Mouse (Mus musculus): ENCODE data around the gene Ypel3. TPM values are rescaled to one million over a fixed set of nuclear protein-coding genes. Genes with fewer than 3 reads are reported as not detected.

Ypel3 gene
- total RNA-seq, 1 experiment, result 19.4 TPM

- TF ChIP-seq ZNF384 (IDR thresholded peaks at IDR 0.05; ENCODE audit: low read depth, low read length) (no peak), ZC3H11A (IDR thresholded peaks at IDR 0.05; ENCODE audit: borderline replicate concordance, low read depth, low read length) (no peak), MAFK (IDR thresholded peaks at IDR 0.05; ENCODE audit: insufficient read depth, low read depth, low read length) (no peak), CHD2 (IDR thresholded peaks at IDR 0.05; ENCODE audit: low read depth, low read length) (no peak), HCFC1 (IDR thresholded peaks at IDR 0.05; ENCODE audit: borderline replicate concordance, insufficient read depth, low read length) (no peak)
- peaks cover 50% of the 10 kb centered on the region for H3K36me3 ChIP-seq (ENCODE audit: control insufficient read depth, insufficient read depth, low read length, poor library complexity, severe bottlenecking)
- in situ Hi-C loops (cut with MboI; ENCODE audit: low sequenced_read_pairs in 2 of 2, unreplicated experiment in 2 of 2), result no loop called here
Observed at GRCm38 (mm10) chr7:126793456-126794270, 16.9 kb downstream of the Ypel3 start.

DNA sequence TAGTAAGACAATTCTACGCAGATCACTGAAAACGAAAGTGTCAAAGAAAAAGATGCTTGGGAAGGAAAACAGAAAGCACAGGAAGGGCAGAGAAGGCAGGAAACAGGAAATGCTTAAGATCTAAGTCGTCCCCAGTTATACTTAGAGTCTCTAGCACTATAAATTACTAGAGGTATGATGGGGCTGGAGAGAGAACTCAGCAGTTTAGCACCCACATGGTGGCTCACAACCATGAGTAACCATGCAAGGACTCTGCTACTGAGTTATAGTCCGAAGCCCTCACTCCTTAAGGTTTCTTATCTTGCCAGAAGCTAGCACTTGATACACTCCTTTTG lies 17.5 kb downstream of the Ypel3 start:
- in situ Hi-C loops (cut with MboI; ENCODE audit: low sequenced_read_pairs in 2 of 2, unreplicated experiment in 2 of 2), result no loop called here
- no peak overlapping the region for H3K4me3 ChIP-seq (ENCODE audit: insufficient read depth in 1 of 2, low read depth in 1 of 2, low read length in 2 of 2, poor library complexity in 1 of 2, severe bottlenecking in 1 of 2)
- H3K9me3 ChIP-seq (ENCODE audit: control insufficient read depth, insufficient read depth, low read depth, low read length), result no peaks in the 10 kb centered on the region
- no peak overlapping the region for H3K9ac ChIP-seq (ENCODE audit: insufficient read depth, low read depth, low read length, poor library complexity, severe bottlenecking)
- H3K36me3 ChIP-seq (ENCODE audit: control insufficient read depth, insufficient read depth, low read length, poor library complexity, severe bottlenecking), result peaks cover 44% of the 10 kb centered on the region
- no peak for TF ChIP-seq MAFK (IDR thresholded peaks at IDR 0.05; ENCODE audit: insufficient read depth, low read depth, low read length)
- TF ChIP-seq ZNF384 (IDR thresholded peaks at IDR 0.05; ENCODE audit: low read depth, low read length), result no peak
- no peak for TF ChIP-seq CHD2 (IDR thresholded peaks at IDR 0.05; ENCODE audit: low read depth, low read length)
- no peak for TF ChIP-seq HCFC1 (IDR thresholded peaks at IDR 0.05; ENCODE audit: borderline replicate concordance, insufficient read depth, low read length)
- no peak for TF ChIP-seq ZC3H11A (IDR thresholded peaks at IDR 0.05; ENCODE audit: borderline replicate concordance, low read depth, low read length)
- no peak for DNase-seq (ENCODE audit: low read depth, low spot score)
- H3K4me1 ChIP-seq (ENCODE audit: control insufficient read depth in 2 of 2, insufficient read depth in 2 of 2, low read length in 2 of 2, poor library complexity in 1 of 2), result peaks cover 0 to 10% of the 10 kb centered on the region in 2 experiments; a peak in 1 of 4 replicates
- no peak overlapping the region for H3K27ac ChIP-seq (ENCODE audit: insufficient read depth, low read depth, low read length, poor library complexity, severe bottlenecking)

More at GRCm38 (mm10) chr7:126793456-126794270, 16.9 kb downstream of the Ypel3 start:
- Histone ChIP-seq H3K9me3 (ENCODE audit: control insufficient read depth, insufficient read depth, low read depth, low read length) (no peaks in the 10 kb centered on the region), H3K4me1 (ENCODE audit: control insufficient read depth in 2 of 2, insufficient read depth in 2 of 2, low read length in 2 of 2, poor library complexity in 1 of 2) (peaks cover 0 to 10% of the 10 kb centered on the region in 2 experiments; a peak in 1 of 4 replicates), H3K9ac (ENCODE audit: insufficient read depth, low read depth, low read length, poor library complexity, severe bottlenecking) (no peak overlapping the region), H3K4me3 (ENCODE audit: insufficient read depth in 1 of 2, low read depth in 1 of 2, low read length in 2 of 2, poor library complexity in 1 of 2, severe bottlenecking in 1 of 2) (peak overlapping the region in 1 of 2 experiments; percentile 88; a peak in 2 of 4 replicates), H3K27ac (ENCODE audit: insufficient read depth, low read depth, low read length, poor library complexity, severe bottlenecking) (no peak overlapping the region)
- DNase-seq (ENCODE audit: low read depth, low spot score), result no peak

- in situ Hi-C loops (cut with MboI; ENCODE audit: low sequenced_read_pairs in 2 of 2, unreplicated experiment in 2 of 2), result no loop called here
- peak overlapping the region in 1 of 2 experiments; percentile 91; a peak in 2 of 4 replicates for H3K4me3 ChIP-seq (ENCODE audit: insufficient read depth in 1 of 2, low read depth in 1 of 2, low read length in 2 of 2, poor library complexity in 1 of 2, severe bottlenecking in 1 of 2)
- DNase-seq (ENCODE audit: low read depth, low spot score), result no peak
- H3K9me3 ChIP-seq (ENCODE audit: control insufficient read depth, insufficient read depth, low read depth, low read length), result no peaks in the 10 kb centered on the region
- peaks cover 34% of the 10 kb centered on the region for H3K36me3 ChIP-seq (ENCODE audit: control insufficient read depth, insufficient read depth, low read length, poor library complexity, severe bottlenecking)
- peak overlapping the region; percentile 10; the same call in 1 of the 2 replicates for H3K27ac ChIP-seq (ENCODE audit: insufficient read depth, low read depth, low read length, poor library complexity, severe bottlenecking)
- peaks cover 0 to 13% of the 10 kb centered on the region in 2 experiments; a peak in 1 of 4 replicates for H3K4me1 ChIP-seq (ENCODE audit: control insufficient read depth in 2 of 2, insufficient read depth in 2 of 2, low read length in 2 of 2, poor library complexity in 1 of 2)
- TF ChIP-seq ZC3H11A (IDR thresholded peaks at IDR 0.05; ENCODE audit: borderline replicate concordance, low read depth, low read length), result no peak
- no peak overlapping the region for H3K9ac ChIP-seq (ENCODE audit: insufficient read depth, low read depth, low read length, poor library complexity, severe bottlenecking)
Observed at GRCm38 (mm10) chr7:126795387-126796317, 18.9 kb downstream of the Ypel3 start.

DNA sequence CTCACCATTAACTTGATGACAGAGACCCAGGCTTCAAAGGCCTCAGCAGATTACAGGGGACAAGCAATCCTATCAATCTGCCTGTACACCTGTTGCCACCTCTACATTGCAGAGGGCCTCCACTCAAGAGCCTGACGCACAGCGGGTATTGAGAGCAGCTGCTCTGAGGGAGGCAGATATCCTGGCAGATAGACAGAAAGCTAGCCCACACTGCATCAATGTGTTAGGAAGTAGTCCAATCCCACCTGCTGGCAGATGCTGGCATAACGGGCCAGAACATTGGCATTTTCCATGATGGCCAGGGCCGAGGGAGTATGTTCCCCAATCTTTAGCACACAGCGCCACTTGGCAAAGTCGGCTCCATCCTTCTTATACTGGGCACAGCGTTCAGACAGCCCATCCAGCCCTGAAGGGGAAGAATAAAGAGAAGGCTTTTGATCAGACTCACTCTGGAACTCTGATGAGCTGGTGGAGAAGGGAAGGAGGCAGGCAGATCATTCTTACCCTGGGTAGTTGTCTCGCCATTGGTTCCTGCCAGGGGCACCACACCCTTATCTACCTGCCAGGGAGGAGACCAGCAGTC lies 19.7 kb downstream of the Ypel3 start:
- H3K4me1 ChIP-seq (ENCODE audit: control insufficient read depth in 2 of 2, insufficient read depth in 2 of 2, low read length in 2 of 2, poor library complexity in 1 of 2), result peaks cover 0 to 13% of the 10 kb centered on the region in 2 experiments; a peak in 1 of 4 replicates
- in situ Hi-C loops (cut with MboI; ENCODE audit: low sequenced_read_pairs in 2 of 2, unreplicated experiment in 2 of 2), result no loop called here
- peaks cover 34% of the 10 kb centered on the region for H3K36me3 ChIP-seq (ENCODE audit: control insufficient read depth, insufficient read depth, low read length, poor library complexity, severe bottlenecking)
- H3K9ac ChIP-seq (ENCODE audit: insufficient read depth, low read depth, low read length, poor library complexity, severe bottlenecking), result 0 out of 2 replicates have a peak overlapping the region, but pooled peaks have one; percentile 13
- no peaks in the 10 kb centered on the region for H3K9me3 ChIP-seq (ENCODE audit: control insufficient read depth, insufficient read depth, low read depth, low read length)
- peak overlapping the region; percentile 91 to 96; a peak in 2 of 4 replicates for H3K4me3 ChIP-seq (ENCODE audit: insufficient read depth in 1 of 2, low read depth in 1 of 2, low read length in 2 of 2, poor library complexity in 1 of 2, severe bottlenecking in 1 of 2)
- peak overlapping the region; percentile 16; the same call in 1 of the 2 replicates for H3K27ac ChIP-seq (ENCODE audit: insufficient read depth, low read depth, low read length, poor library complexity, severe bottlenecking)
- TF ChIP-seq ZC3H11A (IDR thresholded peaks at IDR 0.05; ENCODE audit: borderline replicate concordance, low read depth, low read length), result no peak
- TF ChIP-seq ZNF384 (IDR thresholded peaks at IDR 0.05; ENCODE audit: low read depth, low read length), result no peak
- no peak for TF ChIP-seq HCFC1 (IDR thresholded peaks at IDR 0.05; ENCODE audit: borderline replicate concordance, insufficient read depth, low read length)
- TF ChIP-seq CHD2 (IDR thresholded peaks at IDR 0.05; ENCODE audit: low read depth, low read length), result no peak
- no peak for TF ChIP-seq MAFK (IDR thresholded peaks at IDR 0.05; ENCODE audit: insufficient read depth, low read depth, low read length)
- DNase-seq (ENCODE audit: low read depth, low spot score), result no peak

Measured in ES-E14 (cell line).